In the genomic region with DNA sequence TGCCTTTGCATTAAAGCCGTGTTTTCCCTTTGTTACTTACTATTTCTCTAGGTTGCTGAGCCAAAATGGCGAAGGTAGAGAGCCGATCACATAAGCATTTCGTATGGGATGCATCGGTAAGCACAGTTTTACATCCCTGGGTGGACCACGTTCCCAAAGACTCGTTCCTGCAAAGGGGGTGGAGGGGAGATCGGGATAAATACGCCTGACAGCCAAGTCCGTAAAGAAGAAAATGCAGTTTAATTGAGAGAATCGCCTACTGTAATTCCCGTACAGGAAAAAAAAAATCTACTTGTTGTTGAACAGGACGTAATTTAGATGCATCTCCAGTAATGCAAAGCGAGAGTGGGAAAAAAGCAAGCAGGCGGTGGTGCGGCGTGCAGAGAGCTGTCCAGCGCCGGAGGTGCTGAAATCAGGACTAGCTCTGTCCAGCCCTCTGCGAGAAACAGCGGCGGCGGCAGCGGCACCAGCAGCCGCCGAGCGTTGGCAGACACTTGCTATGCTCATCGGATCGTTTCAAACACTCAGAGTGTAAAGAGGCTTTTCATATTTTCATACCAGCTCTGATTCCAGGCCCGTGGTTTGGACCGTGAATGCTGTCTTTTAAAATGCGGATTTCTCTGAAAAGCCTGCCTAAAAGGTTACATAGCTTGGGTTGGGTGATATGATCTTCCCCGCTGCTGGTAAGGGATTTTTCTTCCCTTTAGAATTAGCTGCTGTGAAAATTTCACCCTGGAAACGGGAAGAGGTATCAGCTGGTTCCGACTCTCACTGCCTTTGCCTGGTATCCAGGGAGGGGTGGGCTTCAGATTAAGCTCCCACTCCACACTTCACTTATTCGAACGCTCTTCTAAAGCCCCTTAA, we compare ENCODE assay signal across 8 mouse cellular contexts.
A peak's percentile ranks its signal among the peaks of the same experiment; 100 is the strongest.
DNase-seq lines count a peak whose midpoint lies in the region; ATAC-seq lines count a peak whose summit lies in the region.

No protein-coding gene starts in this region.

- peak overlapping the region; percentile 57 for H3K4me2 ChIP-seq in midbrain, embryonic 12.5 days (replicated peaks)
- peak overlapping the region; percentile 31 for H3K4me2 ChIP-seq in stomach, embryonic 16.5 days (ENCODE audit: low read depth, low read length)

- peaks cover 4% of the 10 kb centered on the region; the same call in 1 of the 2 replicates for H3K27me3 ChIP-seq in embryonic facial prominence, embryonic 10.5 days (replicated peaks; ENCODE audit: low read depth, poor library complexity, severe bottlenecking)
- no peaks in the 10 kb centered on the region for H3K27me3 ChIP-seq in midbrain, embryonic 12.5 days
- no peaks in the 10 kb centered on the region for H3K27me3 ChIP-seq in stomach, embryonic 16.5 days (ENCODE audit: control insufficient read depth, insufficient read depth, low read length)

- peak; percentile 92 for ATAC-seq in midbrain, embryonic 12.5 days (ENCODE audit: low FRiP score, low read depth)
- peak; percentile 58; the same call in 1 of the 2 replicates for ATAC-seq in stomach, embryonic 16.5 days (ENCODE audit: insufficient read depth, low FRiP score)
- no peak for ATAC-seq in inflammation-experienced regulatory T-cells, adult 6 months

- H3K27ac ChIP-seq in embryonic facial prominence, embryonic 10.5 days (replicated peaks) = no peak overlapping the region
- H3K27ac ChIP-seq in midbrain, embryonic 12.5 days (replicated peaks) = peak overlapping the region; percentile 89
- no peak overlapping the region for H3K27ac ChIP-seq in stomach, embryonic 16.5 days (ENCODE audit: low read length)

- H3K36me3 ChIP-seq in embryonic facial prominence, embryonic 10.5 days (replicated peaks) = no peaks in the 10 kb centered on the region
- H3K36me3 ChIP-seq in midbrain, embryonic 12.5 days = no peaks in the 10 kb centered on the region
- no peaks in the 10 kb centered on the region for H3K36me3 ChIP-seq in stomach, embryonic 16.5 days (ENCODE audit: control insufficient read depth, insufficient read depth, low read length)

- intact Hi-C loops in left cerebral cortex, postnatal 36 days (cut with DNase I) = loop anchor here (10.0 kb wide), 3 partner anchors 64 to 596 kb away; a partner anchor contains a TSS

- WGBS in embryonic facial prominence, embryonic 10.5 days = 6% methylated on average over 37 of the region's 37 CpGs
- 3% methylated on average over 37 of the region's 37 CpGs for WGBS in midbrain, embryonic 12.5 days
- WGBS in stomach, embryonic 16.5 days = 4% methylated on average over 37 of the region's 37 CpGs

- H3K4me3 ChIP-seq in embryonic facial prominence, embryonic 10.5 days = peak overlapping the region; percentile 48
- H3K4me3 ChIP-seq in midbrain, embryonic 12.5 days = peak overlapping the region; percentile 48
- no peak overlapping the region; the same call in 1 of the 2 replicates for H3K4me3 ChIP-seq in stomach, embryonic 16.5 days (replicated peaks; ENCODE audit: low read length)

- H3K9ac ChIP-seq in midbrain, embryonic 12.5 days (replicated peaks) = peak overlapping the region; percentile 61
- no peak overlapping the region for H3K9ac ChIP-seq in stomach, embryonic 16.5 days (ENCODE audit: low read length)

- DNase-seq in brain, adult 2 months (ENCODE audit: low read depth, low spot score) = peak; percentile 87
- peak; percentile 88 for DNase-seq in embryonic facial prominence, embryonic 10.5 days (ENCODE audit: low spot score)
- DNase-seq in heart, adult 8-10 months (ENCODE audit: low spot score) = peak; percentile 21
- peak; percentile 15 to 67 for DNase-seq in kidney, adult 8-10 months
- peak; percentile 77 to 83 for DNase-seq in left cerebral cortex, postnatal 36 days (ENCODE audit: low spot score in 2 of 2)

- H3K4me1 ChIP-seq in embryonic facial prominence, embryonic 10.5 days = 0 out of 2 replicates have a peak, but pooled peaks cover 4% of the 10 kb centered on the region
- peaks cover 8% of the 10 kb centered on the region; the same call in 1 of the 2 replicates for H3K4me1 ChIP-seq in midbrain, embryonic 12.5 days
- H3K4me1 ChIP-seq in stomach, embryonic 16.5 days (ENCODE audit: control insufficient read depth, insufficient read depth, low read length) = no peaks in the 10 kb centered on the region

- H3K9me3 ChIP-seq in embryonic facial prominence, embryonic 10.5 days = no peaks in the 10 kb centered on the region
- H3K9me3 ChIP-seq in midbrain, embryonic 12.5 days = no peaks in the 10 kb centered on the region
- H3K9me3 ChIP-seq in stomach, embryonic 16.5 days (replicated peaks; ENCODE audit: control insufficient read depth, low read length) = no peaks in the 10 kb centered on the region

Comparison
In these comparisons a context has a peak if more than half of its experiments do, and no peak if none do; other contexts are left out.
1. DNase-seq: peak in every context shown above with its lines; median percentile 88 in embryonic facial prominence, embryonic 10.5 days; 87 in brain, adult 2 months; 80 in left cerebral cortex, postnatal 36 days; 41 in kidney, adult 8-10 months; 21 in heart, adult 8-10 months.